Mouse (Mus musculus) bone marrow macrophage, adult 2 months (primary cell): Measurements from ENCODE around the gene Tanc2. TPM values are rescaled to one million over a fixed set of nuclear protein-coding genes. Genes with fewer than 3 reads are reported as not detected.

Source experiments
- H3K27ac ChIP-seq: 2 replicates; pipeline ENCODE4 v1.5.1; 2012; ENCODE audit warnings: low read depth, low read length; ENCODE audit not compliant: insufficient read depth
- H3K4me1 ChIP-seq: 2 replicates; pipeline ENCODE4 v1.6.1; 2012; ENCODE audit warnings: low read length; ENCODE audit not compliant: control insufficient read depth, insufficient read depth
- H3K4me3 ChIP-seq: 2 replicates; pipeline ENCODE4 v1.5.1; 2012; ENCODE audit warnings: mild to moderate bottlenecking, low read length, moderate library complexity; ENCODE audit not compliant: insufficient read depth
- CTCF ChIP-seq: IDR thresholded peaks from 2 replicates; pipeline ENCODE4 v1.5.1; 2012; ENCODE audit warnings: low read depth, mild to moderate bottlenecking, low read length, moderate library complexity
- POLR2A ChIP-seq: IDR thresholded peaks from 2 replicates; pipeline ENCODE4 v1.6.1; 2012; ENCODE audit warnings: mild to moderate bottlenecking, low read depth, low read length, borderline replicate concordance
- polyA plus RNA-seq: library from polyadenylated mRNA; stranded (reverse); fragments of >200 nt; gene quantifications from 2 replicates; pipeline ENCODE4 v1.2.4, GENCODE M21; 2012; ENCODE audit not compliant: missing spikeins, insufficient read depth, insufficient read length

The Tanc2 gene
- polyA plus RNA-seq, 1 experiment, result 35.1 TPM

- TF ChIP-seq POLR2A, result no peak
- no peak for TF ChIP-seq CTCF
- Histone ChIP-seq H3K27ac (no peak overlapping the region), H3K4me1 (peaks cover 5% of the 10 kb centered on the region), H3K4me3 (no peak overlapping the region)
Observed at GRCm38 (mm10) chr11:105911592-105912375, 322.0 kb downstream of the Tanc2 start.

GRCm38 (mm10) chr11:105913580-105913979 is 323.8 kb downstream of the Tanc2 start:
- TF ChIP-seq CTCF (no peak), POLR2A (no peak)
- Histone ChIP-seq H3K4me3 (no peak overlapping the region), H3K27ac (no peak overlapping the region), H3K4me1 (peaks cover 7% of the 10 kb centered on the region)

GRCm38 (mm10) chr11:105920098-105920785 is 330.5 kb downstream of the Tanc2 start:
- Histone ChIP-seq H3K27ac (no peak overlapping the region), H3K4me3 (no peak overlapping the region), H3K4me1 (peaks cover 12% of the 10 kb centered on the region)
- no peak for TF ChIP-seq CTCF
- TF ChIP-seq POLR2A, result no peak

- H3K27ac ChIP-seq, result no peak overlapping the region
- H3K4me3 ChIP-seq, result no peak overlapping the region
- TF ChIP-seq CTCF (no peak), POLR2A (no peak)
- H3K4me1 ChIP-seq, result peaks cover 12% of the 10 kb centered on the region
Observed at GRCm38 (mm10) chr11:105920836-105921235, 331.1 kb downstream of the Tanc2 start.

GRCm38 (mm10) chr11:105921275-105921674 is 331.5 kb downstream of the Tanc2 start:
- no peak overlapping the region for H3K27ac ChIP-seq
- no peak overlapping the region for H3K4me3 ChIP-seq
- TF ChIP-seq POLR2A, result no peak
- TF ChIP-seq CTCF, result no peak
- peaks cover 10% of the 10 kb centered on the region for H3K4me1 ChIP-seq

GRCm38 (mm10) chr11:105922769-105923663 is 333.2 kb downstream of the Tanc2 start:
- Histone ChIP-seq H3K4me3 (no peak overlapping the region), H3K27ac (no peak overlapping the region), H3K4me1 (peaks cover 5% of the 10 kb centered on the region)
- no peak for TF ChIP-seq CTCF
- no peak for TF ChIP-seq POLR2A

GRCm38 (mm10) chr11:105927065-105928030 is 337.6 kb downstream of the Tanc2 start:
- Histone ChIP-seq H3K4me3 (no peak overlapping the region), H3K4me1 (no peaks in the 10 kb centered on the region), H3K27ac (no peak overlapping the region)
- TF ChIP-seq POLR2A (no peak), CTCF (peak; percentile 76)

GRCm38 (mm10) chr11:105928171-105928570 is 338.4 kb downstream of the Tanc2 start:
- Histone ChIP-seq H3K4me3 (no peak overlapping the region), H3K27ac (no peak overlapping the region), H3K4me1 (no peaks in the 10 kb centered on the region)
- no peak for TF ChIP-seq POLR2A
- TF ChIP-seq CTCF, result no peak

- Histone ChIP-seq H3K27ac (no peak overlapping the region), H3K4me3 (no peak overlapping the region), H3K4me1 (no peaks in the 10 kb centered on the region)
- TF ChIP-seq POLR2A (no peak), CTCF (no peak)
Observed at GRCm38 (mm10) chr11:105931380-105931779, 341.6 kb downstream of the Tanc2 start.

GRCm38 (mm10) chr11:105933746-105934145 is 344.0 kb downstream of the Tanc2 start:
- Histone ChIP-seq H3K27ac (no peak overlapping the region), H3K4me3 (no peak overlapping the region), H3K4me1 (no peaks in the 10 kb centered on the region)
- TF ChIP-seq POLR2A (no peak), CTCF (no peak)
